Mouse (Mus musculus) spleen, postnatal 4 days (tissue): ENCODE measurements around the gene Aoc2.

Experiments used
- DNase-seq, 2 experiments: peaks; one replicate each; pipeline ENCODE4 v3.0.0; 2022; ENCODE audit warnings: low spot score in 2 of 2

Gene Aoc2

DNA sequence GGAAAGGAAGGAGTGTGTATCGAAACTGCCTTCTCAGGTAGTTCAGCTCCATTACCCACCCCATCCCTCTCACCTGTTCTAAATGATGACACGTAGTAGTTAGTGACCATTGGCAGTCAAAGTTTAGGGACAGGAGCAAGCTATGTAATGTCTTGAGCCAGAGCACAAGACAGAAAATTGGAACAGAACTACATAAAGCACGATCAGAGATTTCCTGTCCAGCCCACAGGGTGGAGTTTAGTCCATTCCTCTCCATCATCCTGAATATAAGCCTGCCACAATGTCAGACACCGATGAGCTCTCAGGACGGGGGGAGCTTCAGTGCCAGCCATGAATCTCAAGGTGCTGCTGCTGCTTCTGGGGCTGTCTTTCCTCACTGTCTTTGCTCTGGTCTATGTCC lies at the start of gene Aoc2:
Aoc2 (plus strand) TSS at position 301 of the 400 bp plus-strand sequence.
- no peak for DNase-seq

- peak in 1 of 2 experiments; percentile 56 for DNase-seq
These were observed 49.6 kb upstream of the Aoc2 start for GRCm38 (mm10) chr11:101275309-101275708.

GRCm38 (mm10) chr11:101276319-101277070 lies 48.4 kb upstream of the Aoc2 start:
- peak in 1 of 2 experiments; percentile 64 for DNase-seq

- DNase-seq: peak in 1 of 2 experiments; percentile 61
These were observed 47.3 kb upstream of the Aoc2 start for GRCm38 (mm10) chr11:101277381-101278222.

GRCm38 (mm10) chr11:101278223-101279192 lies 46.4 kb upstream of the Aoc2 start, which contains the start of the genes Cntd1 and Coa3:
Gene Cntd1, plus strand, starts transcription at chr11:101279012.
Gene Coa3, minus strand, starts transcription at chr11:101279114.
- peak; percentile 78 to 87 for DNase-seq

DNA sequence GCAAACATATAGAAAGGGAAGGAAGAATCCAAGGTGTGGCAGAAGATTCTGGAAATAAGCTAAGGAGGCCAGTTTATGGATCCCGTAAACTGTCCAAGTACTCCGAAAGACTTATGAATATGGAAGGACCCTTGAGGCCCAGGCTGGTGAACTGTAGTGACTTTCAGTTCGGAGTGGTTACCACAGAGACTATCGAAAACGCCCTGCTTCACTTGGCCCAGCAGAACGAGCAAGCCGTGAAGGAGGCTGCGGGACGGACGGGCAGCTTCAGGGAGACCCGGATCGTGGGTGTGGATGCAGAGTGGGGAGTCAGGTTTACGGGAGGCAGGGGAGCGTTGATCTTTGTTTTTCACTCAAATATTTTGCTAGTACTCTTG lies 45.7 kb upstream of the Aoc2 start:
- DNase-seq: peak in 1 of 2 experiments; percentile 66

DNA sequence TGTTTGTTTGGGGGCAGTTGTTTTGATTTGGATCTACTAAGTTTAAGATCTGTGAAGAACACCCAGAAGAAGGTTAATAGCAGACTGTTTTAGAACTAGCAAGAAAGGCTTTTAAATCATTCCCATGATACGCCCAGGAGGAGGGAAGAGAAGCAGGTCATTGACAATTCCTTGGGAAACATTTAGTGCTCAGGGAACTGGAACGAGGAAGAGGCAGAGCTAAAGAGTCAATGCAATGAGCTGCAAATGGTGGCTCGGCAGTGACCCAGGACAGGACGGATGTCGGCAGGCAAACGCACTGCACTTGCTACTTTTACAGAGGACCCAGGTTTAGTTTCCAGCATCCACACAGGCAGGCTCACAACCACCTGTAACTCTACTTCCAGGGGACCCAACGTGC lies 44.0 kb upstream of the Aoc2 start:
- no peak for DNase-seq

DNA sequence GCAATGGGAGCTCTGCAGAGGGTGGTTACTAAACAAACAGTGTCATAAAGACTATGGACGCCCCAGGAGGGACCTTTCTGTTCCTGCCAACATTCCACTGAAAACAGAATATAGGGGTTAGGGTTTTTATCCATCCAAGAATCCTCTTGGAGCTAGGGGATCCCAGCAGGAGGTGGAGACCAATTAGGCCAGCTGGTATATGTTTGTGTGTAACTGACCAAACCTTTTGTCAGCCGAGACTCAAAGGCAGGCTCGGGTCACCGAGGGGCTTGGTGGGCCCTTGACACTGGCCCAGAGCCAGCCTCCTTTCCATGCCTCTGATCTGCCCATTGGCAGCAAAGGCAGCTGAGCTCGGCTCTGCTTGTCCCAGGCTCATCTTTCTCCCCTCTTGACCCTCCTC lies 42.0 kb upstream of the Aoc2 start:
- DNase-seq: no peak

- no peak for DNase-seq
These were observed 41.1 kb upstream of the Aoc2 start for GRCm38 (mm10) chr11:101283805-101284204.

DNA sequence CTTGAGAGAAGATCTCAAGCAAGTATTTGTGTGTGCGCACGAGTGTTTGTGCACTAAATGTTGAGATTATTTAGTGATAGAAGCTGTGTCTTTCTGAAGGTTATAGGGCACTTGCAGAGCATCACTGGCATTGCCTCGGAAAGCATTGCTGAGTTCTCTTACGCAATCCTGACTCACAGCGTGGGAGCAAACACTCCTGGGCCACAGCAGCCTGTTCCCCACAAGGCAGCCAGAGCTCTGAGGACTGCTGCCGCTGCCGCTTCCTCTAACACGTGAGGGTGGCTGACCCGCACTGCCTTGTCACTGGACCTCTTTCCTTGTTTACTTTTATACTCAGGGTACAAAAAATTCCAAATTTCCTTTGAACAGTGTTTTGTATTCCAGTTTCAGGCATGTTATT lies 37.6 kb upstream of the Aoc2 start:
- no peak for DNase-seq

DNA sequence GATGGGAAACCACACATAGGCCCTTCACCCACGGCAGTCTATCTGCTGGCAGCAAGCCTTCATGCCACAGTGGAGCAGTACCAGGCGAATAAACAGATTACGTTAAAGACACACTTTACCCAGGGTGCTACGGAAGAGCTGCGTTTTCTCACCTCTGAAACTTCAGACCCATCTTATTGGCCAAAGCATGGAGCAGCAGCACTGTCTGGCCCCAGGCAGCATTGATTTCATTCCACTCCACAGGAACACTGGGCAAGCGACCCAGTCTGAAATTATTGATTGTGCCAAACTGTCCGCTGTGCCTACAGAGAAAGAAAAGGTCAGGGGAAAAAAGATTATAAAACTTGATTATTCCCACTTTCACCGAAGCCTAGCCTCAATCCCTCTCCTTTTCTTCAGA lies 33.6 kb upstream of the Aoc2 start:
- DNase-seq: no peak

DNA sequence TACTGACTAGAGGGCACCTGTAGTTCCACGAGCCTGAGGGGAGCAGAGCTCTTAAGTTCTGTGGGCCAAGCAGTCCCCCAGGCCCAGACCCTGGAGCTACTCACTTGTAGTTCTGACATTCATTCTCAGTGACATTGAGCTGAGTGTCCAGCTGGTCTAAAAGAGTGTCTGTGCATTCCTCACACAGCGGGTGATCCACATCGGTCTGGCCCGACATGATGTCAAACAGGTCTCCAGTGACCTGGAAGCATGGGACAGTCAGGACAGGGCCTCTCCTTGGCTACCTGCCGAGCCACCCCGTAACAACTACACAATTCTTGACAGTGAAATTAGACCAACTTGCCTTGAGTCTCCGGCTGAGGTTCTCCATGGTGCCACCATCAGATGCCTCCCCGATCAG lies 29.7 kb upstream of the Aoc2 start:
- no peak for DNase-seq

GRCm38 (mm10) chr11:101300881-101301280 lies 24.0 kb upstream of the Aoc2 start:
- DNase-seq: peak; percentile 60 to 75

GRCm38 (mm10) chr11:101301299-101302003 lies 23.4 kb upstream of the Aoc2 start:
- DNase-seq: no peak

GRCm38 (mm10) chr11:101302004-101302798 lies 22.7 kb upstream of the Aoc2 start, which contains the start of gene Becn1:
Gene Becn1, minus strand, starts transcription at chr11:101302286.
- peak; percentile 97 to 100 for DNase-seq

DNA sequence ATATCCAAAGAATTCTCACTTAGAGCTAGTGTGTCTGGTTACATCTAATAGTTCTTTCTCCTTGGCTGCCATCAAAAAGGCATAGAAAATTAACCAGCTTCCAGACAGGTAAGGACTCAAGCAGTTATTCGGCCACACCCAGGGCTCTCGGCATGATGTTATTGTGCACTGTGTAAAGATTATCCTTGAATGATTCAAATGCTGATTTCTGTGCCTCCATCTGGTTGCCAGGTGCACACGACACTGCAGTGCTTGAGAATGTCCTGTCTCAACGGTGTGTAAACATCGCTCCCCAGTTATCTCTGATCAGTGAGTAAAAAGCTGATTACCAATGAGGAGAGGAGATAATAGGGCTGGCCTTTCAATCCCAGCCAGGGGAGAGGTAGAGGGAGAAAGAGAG lies 17.1 kb upstream of the Aoc2 start:
- no peak for DNase-seq

DNA sequence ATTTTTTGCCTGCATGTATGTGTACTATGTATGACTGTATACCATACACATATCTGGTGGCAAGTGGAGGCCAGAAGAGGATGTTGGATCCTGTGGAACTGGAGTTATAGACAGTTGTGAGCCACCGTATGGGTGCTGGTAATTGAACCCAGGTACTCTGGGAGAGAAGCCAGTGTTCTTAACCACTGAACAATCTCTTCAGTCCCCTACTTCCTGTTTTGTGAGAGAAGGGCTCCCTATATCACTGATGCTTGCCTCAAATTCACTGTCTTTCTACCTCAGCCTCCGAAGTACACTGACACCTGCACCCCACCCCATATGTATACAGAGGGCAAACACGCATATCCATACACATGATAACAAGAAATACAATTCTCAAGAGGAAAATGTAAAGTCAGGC lies 13.8 kb upstream of the Aoc2 start:
- no peak for DNase-seq

GRCm38 (mm10) chr11:101312150-101312549 lies 12.7 kb upstream of the Aoc2 start:
- no peak for DNase-seq

GRCm38 (mm10) chr11:101314567-101314966 lies 10.3 kb upstream of the Aoc2 start:
- DNase-seq: no peak

DNA sequence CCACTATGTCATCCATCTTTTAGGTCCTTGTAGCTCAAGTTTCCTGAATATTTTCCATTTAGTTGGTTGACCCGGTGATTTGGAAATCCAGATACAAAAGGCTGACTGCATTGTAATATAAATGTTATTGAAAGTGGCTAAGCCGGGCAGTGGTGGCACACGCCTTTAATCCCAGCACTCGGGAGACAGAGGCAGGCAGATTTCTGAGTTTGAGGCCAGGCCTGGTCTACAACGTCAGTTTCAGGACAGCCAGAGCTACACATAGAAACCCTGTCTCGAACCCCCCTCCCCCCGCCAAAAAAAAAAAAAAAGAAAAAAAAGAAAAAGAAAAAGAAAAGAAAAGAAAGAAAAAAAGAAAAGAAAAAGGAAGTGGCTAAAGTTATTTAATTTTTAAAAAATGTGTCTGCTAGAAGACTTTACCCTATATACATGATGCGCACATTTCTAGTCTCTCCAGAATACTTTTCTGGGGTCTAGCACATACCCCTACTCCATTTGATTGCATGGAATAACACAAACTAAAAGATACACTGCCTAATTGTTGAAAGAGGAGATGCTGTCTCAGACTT lies 9.7 kb upstream of the Aoc2 start:
- DNase-seq: no peak
